Mouse (Mus musculus): ENCODE measurements around the gene Cdc73.

GRCm38 (mm10) chr1:143708361-143708760 is 5.7 kb upstream of the Cdc73 start:
- TF ChIP-seq CTCF (IDR thresholded peaks at IDR 0.05; ENCODE audit: low read depth) (no peak), EP300 (IDR thresholded peaks at IDR 0.05; ENCODE audit: low read depth) (no peak)

Data from liver, embryonic 14.5 days (tissue).